Mouse (Mus musculus) E14TG2a.4 (cell line): ENCODE data around the gene Fam122a.

Experiments used
- CTCF ChIP-seq: conservative IDR thresholded peaks from 2 replicates; pipeline ENCODE4 v1.5.1; 2014; ENCODE audit warnings: low read length
- NANOG ChIP-seq: IDR thresholded peaks from 2 replicates; pipeline ENCODE4 v1.6.1; 2014; ENCODE audit warnings: borderline replicate concordance, low read length, mixed read lengths

GRCm38 (mm10) chr19:24471538-24471937 is 5.6 kb downstream of the Fam122a start:
- no peak for TF ChIP-seq CTCF
- TF ChIP-seq NANOG, result no peak
